Mouse (Mus musculus) forebrain, embryonic 14.5 days (tissue): Measurements from ENCODE around the gene Bpi. TPM values are rescaled to one million over a fixed set of nuclear protein-coding genes. Genes with fewer than 3 reads are reported as not detected.

Experiments
- ATAC-seq: fragments of 200-750 bp; cut with Nextera tagmentation; 2 replicates; pipeline ENCODE4 v1.8.0; 2017; ENCODE audit warnings: mild to moderate bottlenecking, moderate library complexity
- DNase-seq: peaks from one replicate; pipeline ENCODE4 v3.0.0-alpha.2; 2015; ENCODE audit warnings: low spot score
- H3K27ac ChIP-seq: fragments of 300-500 bp; sonication (generic); 2 replicates; pipeline ENCODE4 v1.5.1; 2014; ENCODE audit warnings: low read depth, mild to moderate bottlenecking, control low read depth, low read length, moderate library complexity
- H3K27me3 ChIP-seq: fragments of 300-500 bp; sonication (generic); replicated peaks from 2 replicates; pipeline ENCODE4 v1.6.1; 2014; ENCODE audit warnings: low read length, control low read depth, mixed read lengths; ENCODE audit not compliant: control insufficient read depth, insufficient read depth
- H3K36me3 ChIP-seq: fragments of 300-500 bp; sonication (generic); 2 replicates; pipeline ENCODE4 v1.6.1; 2014; ENCODE audit warnings: low read length, control low read depth; ENCODE audit not compliant: control insufficient read depth, insufficient read depth
- H3K4me1 ChIP-seq: fragments of 300-500 bp; sonication (generic); 2 replicates; pipeline ENCODE4 v1.6.1; 2014; ENCODE audit warnings: antibody characterized with exemption, low read length, control low read depth; ENCODE audit not compliant: control insufficient read depth, insufficient read depth
- H3K4me2 ChIP-seq: fragments of 300-500 bp; sonication (generic); 2 replicates; pipeline ENCODE4 v1.6.1; 2014; ENCODE audit warnings: mild to moderate bottlenecking, control low read depth, low read length
- H3K4me3 ChIP-seq: fragments of 300-500 bp; sonication (generic); 2 replicates; pipeline ENCODE4 v1.5.1; 2014; ENCODE audit warnings: low read depth, low read length, control low read depth
- H3K9ac ChIP-seq: fragments of 300-500 bp; sonication (generic); 2 replicates; pipeline ENCODE4 v1.6.1; 2014; ENCODE audit warnings: mild to moderate bottlenecking, low read length, control low read depth, moderate library complexity
- H3K9me3 ChIP-seq: fragments of 300-500 bp; sonication (generic); replicated peaks from 2 replicates; pipeline ENCODE4 v1.6.1; 2016; ENCODE audit warnings: low read length, control low read depth, mixed read lengths; ENCODE audit not compliant: control insufficient read depth
- WGBS: fragments of 180-500 bp; shearing (Covaris S2); extraction: QIAGEN DNeasy Blood & Tissue Kit; methylation state at CpG from one replicate; pipeline ENCODE4 v1.1.7; 2014; 5-methylcytosine and 5-hydroxymethylcytosine counted together
- polyA plus RNA-seq: library from polyadenylated mRNA; unstranded; fragments of >200 nt; fragmentation: Nextera tagmentation; extraction: Ambion mirVana; gene quantifications from 2 replicates; pipeline ENCODE4 v1.2.1, GENCODE M21; 2014

The Bpi gene
- polyA plus RNA-seq, 1 experiment from 2014 or later: not detected

GRCm38 (mm10) chr2:158221446-158222084 lies 36.3 kb upstream of the Bpi start:
- Histone ChIP-seq H3K4me3 (no peak overlapping the region), H3K27ac (no peak overlapping the region), H3K9ac (no peak overlapping the region), H3K36me3 (no peaks in the 10 kb centered on the region), H3K27me3 (no peaks in the 10 kb centered on the region), H3K9me3 (no peaks in the 10 kb centered on the region), H3K4me1 (no peaks in the 10 kb centered on the region), H3K4me2 (no peak overlapping the region)
- ATAC-seq (no peak), DNase-seq (no peak)
- WGBS: 89% methylated on average over 9 of the region's 9 CpGs

GRCm38 (mm10) chr2:158222664-158223063 lies 35.2 kb upstream of the Bpi start:
- Histone ChIP-seq H3K4me3 (no peak overlapping the region), H3K9ac (no peak overlapping the region), H3K4me1 (no peaks in the 10 kb centered on the region), H3K27ac (no peak overlapping the region), H3K36me3 (no peaks in the 10 kb centered on the region), H3K4me2 (no peak overlapping the region), H3K9me3 (no peaks in the 10 kb centered on the region), H3K27me3 (no peaks in the 10 kb centered on the region)
- DNase-seq (no peak), ATAC-seq (no peak)
- 66% methylated on average over 4 of the region's 4 CpGs for WGBS

GRCm38 (mm10) chr2:158223497-158223896 lies 34.4 kb upstream of the Bpi start:
- Histone ChIP-seq H3K27me3 (no peaks in the 10 kb centered on the region), H3K4me1 (no peaks in the 10 kb centered on the region; the same call in 1 of the 2 replicates), H3K27ac (no peak overlapping the region), H3K9ac (no peak overlapping the region), H3K36me3 (no peaks in the 10 kb centered on the region), H3K4me2 (no peak overlapping the region), H3K9me3 (no peaks in the 10 kb centered on the region), H3K4me3 (no peak overlapping the region)
- DNase-seq: no peak
- no peak for ATAC-seq
- 87% methylated on average over 3 of the region's 3 CpGs for WGBS

- Histone ChIP-seq H3K27ac (no peak overlapping the region), H3K36me3 (no peaks in the 10 kb centered on the region), H3K4me3 (no peak overlapping the region), H3K4me2 (no peak overlapping the region), H3K4me1 (peaks cover 10% of the 10 kb centered on the region), H3K9me3 (no peaks in the 10 kb centered on the region), H3K27me3 (no peaks in the 10 kb centered on the region), H3K9ac (no peak overlapping the region)
- WGBS: 77% methylated on average over 5 of the region's 5 CpGs
- no peak for ATAC-seq
- DNase-seq: no peak
Measured at GRCm38 (mm10) chr2:158225301-158225700, 32.6 kb upstream of the Bpi start.

- Histone ChIP-seq H3K9me3 (no peaks in the 10 kb centered on the region), H3K27me3 (no peaks in the 10 kb centered on the region), H3K4me3 (peak within 1 kb of the TSS; percentile 37), H3K36me3 (no peaks in the 10 kb centered on the region), H3K4me1 (peaks cover 10% of the 10 kb centered on the region), H3K27ac (no peak within 1 kb of the TSS), H3K4me2 (peak within 1 kb of the TSS; percentile 88), H3K9ac (peak within 1 kb of the TSS; percentile 70)
- WGBS: under 1% methylated on average over 44 of the region's 55 CpGs
- ATAC-seq (peak; percentile 86), DNase-seq (peak; percentile 71)
Measured at GRCm38 (mm10) chr2:158228670-158229502, 29.0 kb upstream of the Bpi start, which contains the start of gene D630003M21Rik. Gene D630003M21Rik, minus strand, starts transcription at chr2:158229222.

GRCm38 (mm10) chr2:158229503-158229892 lies 28.4 kb upstream of the Bpi start:
- WGBS: 22% methylated on average over 7 of the region's 7 CpGs
- Histone ChIP-seq H3K4me1 (peaks cover 10% of the 10 kb centered on the region), H3K27ac (no peak overlapping the region), H3K9me3 (no peaks in the 10 kb centered on the region), H3K36me3 (no peaks in the 10 kb centered on the region), H3K9ac (peak overlapping the region; percentile 70), H3K27me3 (no peaks in the 10 kb centered on the region), H3K4me2 (peak overlapping the region; percentile 88), H3K4me3 (peak overlapping the region; percentile 37)
- no peak for DNase-seq
- ATAC-seq: peak; percentile 4; the same call in 1 of the 2 replicates

- ATAC-seq (no peak), DNase-seq (no peak)
- H3K36me3 ChIP-seq: no peaks in the 10 kb centered on the region
- no peak overlapping the region for H3K4me3 ChIP-seq
- peaks cover 10% of the 10 kb centered on the region for H3K4me1 ChIP-seq
- H3K9me3 ChIP-seq: no peaks in the 10 kb centered on the region
- no peak overlapping the region for H3K27ac ChIP-seq
- no peak overlapping the region for H3K9ac ChIP-seq
- no peaks in the 10 kb centered on the region for H3K27me3 ChIP-seq
- no peak overlapping the region for H3K4me2 ChIP-seq
- 36% methylated on average over 6 of the region's 6 CpGs for WGBS
Measured at GRCm38 (mm10) chr2:158230617-158231016, 27.3 kb upstream of the Bpi start.

GRCm38 (mm10) chr2:158231071-158231470 lies 26.8 kb upstream of the Bpi start:
- DNase-seq (no peak), ATAC-seq (no peak)
- no peak overlapping the region for H3K27ac ChIP-seq
- H3K27me3 ChIP-seq: no peaks in the 10 kb centered on the region
- H3K4me3 ChIP-seq: no peak overlapping the region
- H3K9me3 ChIP-seq: no peaks in the 10 kb centered on the region
- H3K9ac ChIP-seq: no peak overlapping the region
- WGBS: 36% methylated on average over 5 of the region's 5 CpGs
- no peaks in the 10 kb centered on the region for H3K36me3 ChIP-seq
- no peak overlapping the region for H3K4me2 ChIP-seq
- H3K4me1 ChIP-seq: peaks cover 10% of the 10 kb centered on the region

GRCm38 (mm10) chr2:158232414-158232813 lies 25.5 kb upstream of the Bpi start:
- Histone ChIP-seq H3K27me3 (no peaks in the 10 kb centered on the region), H3K27ac (no peak overlapping the region), H3K4me3 (no peak overlapping the region), H3K4me1 (peaks cover 10% of the 10 kb centered on the region), H3K4me2 (no peak overlapping the region), H3K9me3 (no peaks in the 10 kb centered on the region), H3K36me3 (no peaks in the 10 kb centered on the region), H3K9ac (no peak overlapping the region)
- WGBS: 76% methylated on average over 3 of the region's 3 CpGs
- DNase-seq (no peak), ATAC-seq (no peak)
